Mouse (Mus musculus) CH12.LX (cell line): ENCODE results near the gene Igdcc4.

ENCODE experiments used
- CHD1 ChIP-seq: IDR thresholded peaks from 2 replicates; pipeline ENCODE4 v1.6.1; 2012; ENCODE audit warnings: low read depth, low read length, improper control_type of control experiment, inconsistent platforms
- POLR2A ChIP-seq: IDR thresholded peaks from 2 replicates; pipeline ENCODE4 v1.6.1; 2011; ENCODE audit warnings: low read depth, mild to moderate bottlenecking, improper control_type of control experiment, low read length
- SIN3A ChIP-seq: IDR thresholded peaks from 2 replicates; pipeline ENCODE4 v1.6.1; 2012; ENCODE audit warnings: low read length, improper control_type of control experiment, inconsistent platforms

GRCm38 (mm10) chr9:65177912-65178311 lies 76.6 kb downstream of the Igdcc4 start:
- TF ChIP-seq SIN3A (no peak), CHD1 (no peak), POLR2A (no peak)
